Mouse (Mus musculus) G1E (cell line): ENCODE results near the gene Atp10a. TPM values are rescaled to one million over a fixed set of nuclear protein-coding genes. Genes with fewer than 3 reads are reported as not detected.

Source experiments
- ATAC-seq: 2 replicates; pipeline ENCODE4 v1.8.0; 2016; ENCODE audit warnings: mild to moderate bottlenecking; ENCODE audit not compliant: insufficient number of reproducible peaks, poor library complexity, low FRiP score, severe bottlenecking; ENCODE audit errors: extremely low read depth
- DNase-seq: peaks from one replicate; pipeline ENCODE4 v3.0.0; 2012; ENCODE audit warnings: low spot score
- H3K27me3 ChIP-seq: 2 replicates; pipeline ENCODE4 v1.6.1; 2012; ENCODE audit warnings: mild to moderate bottlenecking, low read length, inconsistent platforms; ENCODE audit not compliant: insufficient read depth
- H3K36me3 ChIP-seq: replicated peaks from 2 replicates; pipeline ENCODE3; 2012; ENCODE audit warnings: mild to moderate bottlenecking, inconsistent platforms
- H3K4me1 ChIP-seq: 2 replicates; pipeline ENCODE4 v1.6.1; 2012; ENCODE audit warnings: low read depth, low read length, inconsistent platforms, mixed read lengths; ENCODE audit not compliant: insufficient read depth
- H3K4me3 ChIP-seq: 2 replicates; pipeline ENCODE4 v1.5.1; 2012; ENCODE audit warnings: low read depth, mild to moderate bottlenecking, inconsistent platforms, low read length, moderate library complexity, mixed read lengths
- H3K9me3 ChIP-seq: replicated peaks from 2 replicates; pipeline ENCODE4 v1.6.1; 2012; ENCODE audit warnings: inconsistent platforms
- CTCF ChIP-seq: IDR thresholded peaks from 2 replicates; pipeline ENCODE4 v1.5.1; 2012; ENCODE audit warnings: low read depth, low read length, inconsistent platforms, mixed read lengths
- polyA plus RNA-seq: library from polyadenylated mRNA; stranded (reverse); fragments of >175 nt; gene quantifications from 2 replicates; pipeline ENCODE4 v1.2.3, GENCODE M21; 2012
- total RNA-seq, 2 experiments: library from RNA; stranded (forward) in 1 of 2; stranded (reverse) in 1 of 2; fragments of 200-1000 nt in 1 of 2; fragments of >200 nt in 1 of 2; fragmentation: Nextera tagmentation in 1 of 2; gene quantifications; 2 replicates each; pipeline ENCODE4 v1.2.3; 2014 to 2017

Atp10a gene
- total and polyA plus RNA-seq, 3 experiments, result not detected

- DNase-seq (no peak), ATAC-seq (no peak)
- no peak overlapping the region for H3K4me3 ChIP-seq
- H3K36me3 ChIP-seq, result no peaks in the 10 kb centered on the region
- no peak for TF ChIP-seq CTCF
- H3K4me1 ChIP-seq, result no peaks in the 10 kb centered on the region
- H3K27me3 ChIP-seq, result no peaks in the 10 kb centered on the region
- H3K9me3 ChIP-seq, result 0 out of 2 replicates have a peak, but pooled peaks cover 3% of the 10 kb centered on the region
Observed at GRCm38 (mm10) chr7:58873676-58874075, 217.7 kb downstream of the Atp10a start.
